Comparison of ENCODE assay signal across 8 mouse cellular contexts in genomic region chr1:169747473-169747872, GRCm38 (mm10). TPM values are rescaled to one million over a fixed set of nuclear protein-coding genes. Genes with fewer than 3 reads are reported as not detected.
DNase-seq lines count a peak whose midpoint lies in the region; ATAC-seq and TF ChIP-seq lines count a peak whose summit lies in the region.

Gene Rgs4, minus strand, starts transcription at chr1:169747642.

- intact Hi-C loops in left cerebral cortex, postnatal 25 days (cut with DNase I), result loop anchor here (2.0 to 5.0 kb wide), 3 partner anchors 69 to 215 kb away; partner anchors contain the start of gene Nuf2

- WGBS in embryonic facial prominence, embryonic 11.5 days, result under 1% methylated on average over 16 of the region's 16 CpGs
- under 1% methylated on average over 16 of the region's 16 CpGs for WGBS in midbrain, embryonic 11.5 days
- WGBS in small intestine, adult 2 months, result 2% methylated on average over 16 of the region's 16 CpGs

- peak within 1 kb of the TSS; percentile 61 for H3K4me2 ChIP-seq in embryonic facial prominence, embryonic 11.5 days (ENCODE audit: low read depth, low read length)
- H3K4me2 ChIP-seq in midbrain, embryonic 11.5 days, result peak within 1 kb of the TSS; percentile 48

- H3K9me3 ChIP-seq in embryonic facial prominence, embryonic 11.5 days (replicated peaks; ENCODE audit: control insufficient read depth, low read length), result no peaks in the 10 kb centered on the region
- H3K9me3 ChIP-seq in midbrain, embryonic 11.5 days (ENCODE audit: control insufficient read depth, low read length), result no peaks in the 10 kb centered on the region

- DNase-seq in adrenal gland, postnatal 36 days, result peak; percentile 80 to 81
- peak; percentile 72 for DNase-seq in embryonic facial prominence, embryonic 11.5 days (ENCODE audit: low spot score)
- DNase-seq in heart, adult 18-20 months, result peak; percentile 60 to 61
- peak; percentile 11 for DNase-seq in kidney, adult 18-20 months
- peak; percentile 87 to 97 for DNase-seq in left cerebral cortex, postnatal 25 days (ENCODE audit: low spot score in 2 of 2)
- peak; percentile 94 for DNase-seq in midbrain, embryonic 11.5 days (ENCODE audit: low spot score, missing footprints)

- peak within 1 kb of the TSS; percentile 28; the same call in 1 of the 2 replicates for H3K9ac ChIP-seq in embryonic facial prominence, embryonic 11.5 days (replicated peaks; ENCODE audit: low read length)
- peak within 1 kb of the TSS; percentile 2; the same call in 1 of the 2 replicates for H3K9ac ChIP-seq in midbrain, embryonic 11.5 days (ENCODE audit: low read length)

- H3K27me3 ChIP-seq in embryonic facial prominence, embryonic 11.5 days (ENCODE audit: control insufficient read depth, insufficient read depth, low read length), result peaks cover 6% of the 10 kb centered on the region; the same call in 1 of the 2 replicates
- peaks cover 2% of the 10 kb centered on the region; the same call in 1 of the 2 replicates for H3K27me3 ChIP-seq in midbrain, embryonic 11.5 days (ENCODE audit: control insufficient read depth, insufficient read depth, low read length)
- peaks cover 3% of the 10 kb centered on the region; the same call in 1 of the 2 replicates for H3K27me3 ChIP-seq in small intestine, adult 2 months (ENCODE audit: control insufficient read depth, insufficient read depth, low read length)

- TF ChIP-seq CTCF in small intestine, adult 2 months (IDR thresholded peaks at IDR 0.05; ENCODE audit: extremely low read depth, insufficient read length, insufficient replicate concordance, low read depth, low read length), result no peak

- peaks cover 2% of the 10 kb centered on the region; the same call in 1 of the 2 replicates for H3K4me1 ChIP-seq in embryonic facial prominence, embryonic 11.5 days (ENCODE audit: control insufficient read depth, insufficient read depth, low read length)
- no peaks in the 10 kb centered on the region for H3K4me1 ChIP-seq in midbrain, embryonic 11.5 days (ENCODE audit: control insufficient read depth, insufficient read depth, low read length)
- H3K4me1 ChIP-seq in small intestine, adult 2 months (ENCODE audit: control insufficient read depth, insufficient read depth, insufficient read length, low read length), result no peaks in the 10 kb centered on the region

- TF ChIP-seq POLR2A in small intestine, adult 2 months (IDR thresholded peaks at IDR 0.05; ENCODE audit: low read depth, low read length), result no peak; the same call in 1 of the 2 replicates

- no peak within 1 kb of the TSS for H3K27ac ChIP-seq in embryonic facial prominence, embryonic 11.5 days (replicated peaks; ENCODE audit: low read depth, low read length)
- H3K27ac ChIP-seq in midbrain, embryonic 11.5 days (ENCODE audit: low read depth, low read length), result no peak within 1 kb of the TSS
- no peak within 1 kb of the TSS for H3K27ac ChIP-seq in small intestine, adult 2 months (ENCODE audit: insufficient read depth, low read depth, low read length)

- H3K36me3 ChIP-seq in embryonic facial prominence, embryonic 11.5 days (replicated peaks; ENCODE audit: control insufficient read depth, insufficient read depth, low read depth, low read length), result no peaks in the 10 kb centered on the region
- no peaks in the 10 kb centered on the region for H3K36me3 ChIP-seq in midbrain, embryonic 11.5 days (ENCODE audit: control insufficient read depth, insufficient read depth, low read length)
- H3K36me3 ChIP-seq in small intestine, adult 2 months (ENCODE audit: control insufficient read depth, insufficient read depth, low read length), result no peaks in the 10 kb centered on the region

- ATAC-seq in embryonic facial prominence, embryonic 11.5 days (replicated peaks; ENCODE audit: insufficient number of reproducible peaks, low FRiP score, low TSS enrichment, low read depth), result peak; percentile 83
- ATAC-seq in midbrain, embryonic 11.5 days (ENCODE audit: low FRiP score), result peak; percentile 98
- ATAC-seq in activated CD4-positive, CD25-positive, alpha-beta regulatory T cell, adult 4 months, result no peak

- peak within 1 kb of the TSS; percentile 24 for H3K4me3 ChIP-seq in embryonic facial prominence, embryonic 11.5 days (ENCODE audit: low read depth, low read length)
- H3K4me3 ChIP-seq in midbrain, embryonic 11.5 days (ENCODE audit: low read depth, low read length), result peak within 1 kb of the TSS; percentile 19
- peak within 1 kb of the TSS; percentile 28 for H3K4me3 ChIP-seq in small intestine, adult 2 months (ENCODE audit: low read depth, low read length)

RNA-seq across cellular contexts. Expression of gene Rgs4, which starts in this region (rescaled TPM):
- total RNA-seq in adrenal gland, postnatal 36 days (2021), result 10 to 100 TPM; 45.0 to 55.9 TPM
- polyA plus RNA-seq in embryonic facial prominence, embryonic 11.5 days (2014; fragmentation: Nextera tagmentation; extraction: Ambion mirVana), result 12.5 and 17.8 TPM in 2 replicates
- 10 to 100 TPM; 10.5 to 14.0 TPM for total RNA-seq in heart, adult 18-20 months (2021)
- 100 to 1,000 TPM; 564 to 580 TPM for total RNA-seq in left cerebral cortex, postnatal 25 days (2021)
- 24.0 and 29.7 TPM in 2 replicates for polyA plus RNA-seq in midbrain, embryonic 11.5 days (2014; fragmentation: Nextera tagmentation; extraction: Ambion mirVana)
- polyA plus RNA-seq in small intestine, adult 2 months (2012; rRNA removed), result 0.34 and 0.48 TPM in 2 replicates
- polyA plus RNA-seq in activated CD4-positive, CD25-positive, alpha-beta regulatory T cell, adult 4 months (2017; shearing (Covaris generic)), result not detected

Comparison
In these comparisons a context has a peak if more than half of its experiments do, and no peak if none do; other contexts are left out.
1. RNA of gene Rgs4 (total RNA-seq): 564 to 580 TPM in left cerebral cortex, postnatal 25 days; 45.0 to 55.9 TPM in adrenal gland, postnatal 36 days and 10.5 to 14.0 TPM in heart, adult 18-20 months; every median in the first group is over 4 times any median in the second.
2. DNase-seq: peak in every context shown above with its lines; median percentile 94 in midbrain, embryonic 11.5 days; 92 in left cerebral cortex, postnatal 25 days; 80 in adrenal gland, postnatal 36 days; 72 in embryonic facial prominence, embryonic 11.5 days; 60 in heart, adult 18-20 months; 11 in kidney, adult 18-20 months.
3. Peak in every context shown above with its lines, with median percentiles within 50 percentile points of each other: H3K4me3 ChIP-seq.